Mouse (Mus musculus) olfactory bulb, adult 2 months (tissue): Measurements from ENCODE around the gene Nme4. TPM values are rescaled to one million over a fixed set of nuclear protein-coding genes. Genes with fewer than 3 reads are reported as not detected.

Source experiments
- H3K27ac ChIP-seq: fragments of 200-500 bp; 2 replicates; pipeline ENCODE4 v1.5.1; 2012; ENCODE audit warnings: low read depth, low read length; ENCODE audit not compliant: insufficient read depth
- H3K4me1 ChIP-seq: fragments of 200-500 bp; 2 replicates; pipeline ENCODE4 v1.6.1; 2012; ENCODE audit warnings: low read length; ENCODE audit not compliant: control insufficient read depth, insufficient read depth
- H3K4me3 ChIP-seq: fragments of 200-500 bp; 2 replicates; pipeline ENCODE4 v1.5.1; 2012; ENCODE audit warnings: mild to moderate bottlenecking, low read depth, low read length, moderate library complexity; ENCODE audit not compliant: insufficient read depth
- CTCF ChIP-seq: fragments of 200-500 bp; IDR thresholded peaks from 2 replicates; pipeline ENCODE4 v1.5.1; 2012; ENCODE audit warnings: low read depth, mild to moderate bottlenecking, low read length, moderate library complexity; ENCODE audit not compliant: insufficient read depth
- POLR2A ChIP-seq: fragments of 200-500 bp; IDR thresholded peaks from 2 replicates; pipeline ENCODE4 v1.6.1; 2012; ENCODE audit warnings: mild to moderate bottlenecking, low read depth, low read length, moderate library complexity; ENCODE audit not compliant: insufficient read depth
- WGBS: fragments of 180-500 bp; shearing (Covaris S2); methylation state at CpG from one replicate; pipeline ENCODE4 v1.1.7; 2018; 5-methylcytosine and 5-hydroxymethylcytosine counted together
- polyA plus RNA-seq: library from polyadenylated mRNA; stranded (reverse); fragments of >200 nt; gene quantifications from 2 replicates; pipeline ENCODE4 v1.2.4, GENCODE M21; 2012; ENCODE audit warnings: low replicate concordance; ENCODE audit not compliant: missing spikeins, insufficient read depth, insufficient read length

The Nme4 gene
- polyA plus RNA-seq, 1 experiment: not detected

DNA sequence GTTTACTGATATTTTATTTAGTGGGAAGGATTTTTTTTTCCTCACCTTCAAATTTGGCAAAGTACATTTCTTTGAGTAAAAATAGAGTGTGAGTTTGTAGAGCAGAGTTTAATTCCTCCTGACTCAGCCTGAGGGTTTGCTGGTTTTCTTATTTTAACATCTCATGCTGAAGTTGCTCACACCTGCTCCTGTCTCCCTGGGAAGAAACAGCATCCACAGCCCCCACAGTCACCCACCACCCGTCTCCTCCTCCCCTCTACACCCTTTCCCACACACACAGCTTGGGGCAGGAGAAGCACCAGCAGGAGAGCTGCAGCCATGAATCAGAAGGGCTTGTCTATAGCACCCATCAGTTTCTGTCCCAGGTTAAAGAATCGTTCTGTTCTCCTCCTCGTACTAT lies 20.2 kb downstream of the Nme4 start:
- TF ChIP-seq POLR2A (no peak), CTCF (no peak)
- no peak overlapping the region for H3K4me3 ChIP-seq
- peak overlapping the region; percentile 97 for H3K27ac ChIP-seq
- peaks cover 21% of the 10 kb centered on the region for H3K4me1 ChIP-seq
- whole genome bisulfite sequencing: 37% methylated on average over 3 of the region's 3 CpGs

DNA sequence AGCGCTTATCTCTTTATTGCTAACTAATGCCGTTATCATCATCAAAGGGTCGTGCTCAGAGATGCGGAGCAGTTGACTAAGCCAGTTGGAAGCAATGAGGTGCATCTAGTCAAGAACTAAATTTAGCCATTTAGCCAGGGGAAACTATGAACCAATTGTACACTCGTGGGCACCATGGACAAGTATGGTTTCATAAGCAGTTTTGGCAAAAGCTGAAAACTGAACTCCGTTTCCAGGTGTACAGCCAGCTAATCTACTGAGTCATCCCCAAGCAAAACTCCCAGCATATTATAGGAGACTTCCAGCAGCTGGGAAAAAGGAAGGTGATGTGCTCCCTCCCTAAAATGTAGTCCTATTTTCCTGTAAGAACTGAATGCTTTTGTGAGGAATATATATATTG lies 25.3 kb downstream of the Nme4 start:
- H3K27ac ChIP-seq: peak overlapping the region; percentile 68
- no peak overlapping the region for H3K4me3 ChIP-seq
- peaks cover 24% of the 10 kb centered on the region for H3K4me1 ChIP-seq
- WGBS: 16% methylated on average over 6 of the region's 6 CpGs
- no peak for TF ChIP-seq POLR2A
- no peak for TF ChIP-seq CTCF

DNA sequence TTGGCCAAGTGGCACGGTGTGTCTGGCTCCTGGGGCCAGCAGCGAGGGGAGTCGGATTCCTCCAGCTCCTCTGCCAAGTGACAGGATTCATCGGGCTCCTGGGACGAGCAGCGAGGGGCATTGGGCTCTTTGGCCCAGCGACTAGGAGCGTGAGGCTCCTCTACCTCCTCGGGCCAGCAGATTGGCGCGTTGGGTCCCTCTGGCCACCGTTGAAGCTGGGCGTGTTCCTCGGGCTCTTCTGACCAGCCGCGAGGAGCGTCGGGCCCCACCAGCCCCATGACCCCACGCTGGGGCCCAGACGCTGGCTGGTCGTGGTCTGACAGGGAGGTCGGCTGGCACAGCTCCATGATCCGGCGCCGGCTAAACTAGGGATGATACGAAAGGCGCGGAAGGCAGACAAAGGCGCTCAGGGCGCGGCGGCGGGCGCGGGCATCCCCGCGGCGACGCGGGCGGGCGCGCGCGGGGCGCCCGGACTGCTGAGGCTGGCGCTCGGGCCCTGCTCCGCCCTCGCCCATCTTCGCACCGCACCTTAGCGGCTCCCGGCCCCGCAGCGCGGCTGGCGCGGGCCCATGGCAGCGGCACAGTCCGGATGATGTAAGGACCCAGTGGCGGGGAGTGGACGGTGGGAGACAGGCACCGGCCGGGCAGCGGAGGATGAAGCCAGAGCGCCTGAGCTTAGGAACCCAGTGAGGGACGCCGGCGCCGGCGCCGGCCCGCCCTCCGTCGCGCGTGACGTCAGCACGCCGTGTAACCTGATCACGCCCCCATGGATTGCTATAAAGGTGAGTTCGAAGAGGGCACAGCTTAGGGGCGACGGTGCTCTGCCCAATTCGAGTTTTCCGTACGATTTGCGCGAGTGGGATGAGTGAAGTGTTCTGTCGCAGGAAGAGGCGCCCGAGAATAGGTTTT lies 26.3 kb downstream of the Nme4 start, which contains the start of gene Rab11fip3:
Gene Rab11fip3 (minus strand): TSS at position 725 of the 909 bp plus-strand sequence.
- peaks cover 27% of the 10 kb centered on the region for H3K4me1 ChIP-seq
- peak within 1 kb of the TSS; percentile 81 for H3K27ac ChIP-seq
- TF ChIP-seq CTCF (no peak), POLR2A (peak; percentile 85)
- peak within 1 kb of the TSS; percentile 76 for H3K4me3 ChIP-seq
- WGBS: under 1% methylated on average over 94 of the region's 94 CpGs

DNA sequence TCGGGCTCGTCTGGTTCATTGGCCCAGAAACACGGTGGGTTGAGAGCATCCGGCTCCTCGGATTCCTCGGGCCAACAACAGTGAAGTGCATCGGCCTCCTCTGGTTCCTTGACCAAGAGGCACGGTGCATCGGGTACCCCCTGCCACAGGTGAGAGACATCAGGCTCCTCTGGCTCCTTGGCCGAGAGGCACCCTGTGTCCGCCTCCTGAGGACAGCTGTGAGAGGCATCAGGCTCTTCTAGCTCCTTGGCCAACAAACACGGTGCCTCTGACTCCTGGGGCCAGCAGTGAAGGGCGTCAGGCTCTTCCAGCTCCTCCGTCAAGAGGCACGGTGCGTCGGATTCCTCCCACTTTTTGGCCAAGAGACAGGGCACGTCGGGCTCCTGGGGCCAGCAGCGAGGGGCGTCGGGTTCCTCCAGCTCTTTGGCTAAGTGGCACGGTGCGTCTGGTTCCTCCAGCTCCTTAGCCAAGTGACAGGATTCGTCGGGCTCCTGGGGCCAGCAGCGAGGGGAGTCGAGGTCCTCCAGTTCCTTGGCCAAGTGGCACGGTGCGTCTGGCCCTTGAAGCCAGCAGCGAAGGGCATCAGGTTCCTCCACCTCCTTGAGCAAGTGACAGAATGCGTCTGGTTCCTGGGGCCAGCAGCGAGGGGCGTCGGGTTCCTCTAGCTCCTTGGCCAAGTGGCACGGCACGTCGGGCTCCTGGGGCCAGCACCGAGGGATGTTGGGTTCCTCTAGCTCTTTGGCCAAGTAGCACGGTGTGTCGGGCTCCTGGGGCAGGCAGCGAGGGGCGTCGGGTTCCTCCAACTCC lies 27.2 kb downstream of the Nme4 start:
- WGBS: 1% methylated on average over 44 of the region's 44 CpGs

DNA sequence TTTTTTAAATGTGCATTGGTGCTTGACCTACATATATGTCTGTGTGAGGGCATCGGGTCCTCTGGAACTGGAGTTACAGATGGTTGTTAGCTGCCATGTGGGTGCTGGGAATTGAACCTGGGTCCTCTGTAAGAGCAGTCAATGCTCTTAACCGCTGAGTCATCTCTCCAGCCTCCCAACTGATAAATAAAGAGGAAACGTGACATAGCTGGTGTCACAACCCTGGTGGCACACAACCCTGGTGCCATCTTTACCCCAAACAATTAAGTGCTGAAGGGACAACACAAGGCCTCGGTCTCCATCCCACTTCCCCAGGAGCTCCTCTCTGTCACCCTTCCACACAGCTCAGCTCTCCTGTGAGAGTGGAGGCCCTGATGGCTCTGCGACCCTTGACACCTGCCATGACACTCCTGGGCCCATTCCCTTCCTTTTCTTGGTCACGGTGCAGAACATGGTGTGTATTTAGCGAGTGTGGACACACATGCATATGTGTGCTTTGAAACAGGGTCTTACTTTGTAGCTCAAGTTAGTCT lies 28.8 kb downstream of the Nme4 start:
- TF ChIP-seq POLR2A: no peak
- TF ChIP-seq CTCF: no peak
- H3K4me1 ChIP-seq: peaks cover 37% of the 10 kb centered on the region
- 78% methylated on average over 7 of the region's 7 CpGs for WGBS
- no peak overlapping the region for H3K27ac ChIP-seq
- H3K4me3 ChIP-seq: peak overlapping the region; percentile 76

More for the DNA sequence above, 27.2 kb downstream of the Nme4 start:
- H3K4me3 ChIP-seq: peak overlapping the region; percentile 76
- peak overlapping the region; percentile 81 for H3K27ac ChIP-seq
- TF ChIP-seq CTCF (no peak), POLR2A (no peak)
- H3K4me1 ChIP-seq: peaks cover 33% of the 10 kb centered on the region

DNA sequence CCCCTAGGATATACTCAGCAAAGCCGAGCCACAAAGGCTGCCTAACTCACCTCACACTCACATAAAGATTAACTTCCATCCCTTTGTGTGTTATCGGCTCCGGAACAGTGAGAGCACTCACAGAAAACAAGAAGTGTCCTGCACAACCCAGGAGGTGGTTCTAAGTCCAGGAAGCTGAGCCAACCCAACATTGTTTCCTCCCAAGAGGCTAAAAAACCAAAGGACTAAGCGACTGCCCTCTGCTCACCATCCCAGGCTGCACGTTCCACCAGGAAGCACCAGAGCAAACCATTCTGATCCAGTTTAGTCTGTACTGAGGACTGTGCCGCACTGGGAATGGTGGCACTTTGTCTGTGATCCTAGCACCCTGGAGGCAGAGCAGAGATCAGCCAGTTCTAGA lies 30.5 kb downstream of the Nme4 start:
- TF ChIP-seq POLR2A (no peak), CTCF (no peak)
- Histone ChIP-seq H3K4me1 (peaks cover 40% of the 10 kb centered on the region), H3K4me3 (peak overlapping the region; percentile 25), H3K27ac (no peak overlapping the region)
- WGBS: 37% methylated on average over 6 of the region's 6 CpGs

DNA sequence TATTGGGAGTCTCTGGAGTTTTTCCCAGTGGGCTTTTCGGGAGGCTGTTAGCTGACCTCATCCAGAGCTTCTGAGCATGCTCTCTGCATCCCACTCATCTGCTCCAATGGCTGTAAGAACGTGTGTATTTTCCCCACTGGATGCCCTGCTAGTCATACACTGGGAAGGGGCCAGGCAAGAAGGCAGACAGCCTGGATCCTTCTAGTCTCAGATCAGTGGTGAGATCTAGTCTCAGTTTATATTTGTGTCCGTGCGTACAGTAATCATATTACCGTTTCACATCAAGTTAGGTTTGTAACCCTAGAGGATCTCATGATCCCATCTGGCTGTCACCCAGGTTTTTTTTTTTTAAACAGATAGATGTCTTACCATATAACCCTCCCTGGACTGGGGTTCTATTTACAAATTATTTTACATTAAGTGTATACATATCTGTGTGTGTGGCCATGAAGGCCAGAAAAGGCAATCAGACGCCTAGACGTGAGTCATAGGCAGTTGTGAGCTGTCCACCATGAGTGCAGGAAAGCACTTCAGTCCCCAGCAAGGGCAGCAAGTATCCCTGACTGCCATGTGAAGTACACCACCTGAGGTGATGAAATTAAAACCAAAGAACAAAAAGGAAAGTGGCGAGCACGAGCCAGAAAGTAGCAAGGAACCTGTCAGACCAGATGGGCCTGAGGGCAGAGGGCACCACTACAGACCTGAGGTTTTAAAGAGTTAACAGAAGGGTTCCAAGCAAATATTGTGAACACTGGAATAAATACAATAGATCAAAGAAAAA lies 37.4 kb downstream of the Nme4 start:
- 67% methylated on average over 9 of the region's 9 CpGs for WGBS
- Histone ChIP-seq H3K4me3 (no peak overlapping the region), H3K4me1 (peaks cover 28% of the 10 kb centered on the region), H3K27ac (no peak overlapping the region)
- TF ChIP-seq POLR2A: no peak
- TF ChIP-seq CTCF: no peak

DNA sequence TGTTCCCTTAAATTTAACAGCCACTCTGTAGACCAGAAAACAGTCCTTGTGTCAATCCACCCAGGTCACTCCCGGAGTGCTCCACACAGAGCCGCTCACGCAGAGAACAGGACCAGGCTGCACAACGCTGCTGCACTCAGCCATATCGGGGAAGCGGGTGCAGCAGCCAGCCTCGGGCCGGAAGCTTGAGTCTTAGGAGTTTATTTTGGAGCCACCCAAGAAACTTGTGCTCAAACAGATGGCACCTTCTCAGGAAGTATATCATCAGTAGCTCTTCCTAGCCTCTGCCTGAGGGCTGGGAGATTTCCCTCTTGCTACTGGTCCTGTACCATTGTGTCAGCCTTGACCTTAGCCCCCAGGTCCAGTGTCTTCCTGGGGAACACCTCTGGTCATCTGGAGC lies 38.1 kb downstream of the Nme4 start:
- Histone ChIP-seq H3K4me1 (peaks cover 28% of the 10 kb centered on the region), H3K4me3 (no peak overlapping the region), H3K27ac (no peak overlapping the region)
- WGBS: 81% methylated on average over 8 of the region's 8 CpGs
- no peak for TF ChIP-seq POLR2A
- TF ChIP-seq CTCF: no peak
